In genomic region chr5:143334418-143335088, GRCm38 (mm10) we compare ENCODE assay signal across 14 mouse cellular contexts. TPM values are rescaled to one million over a fixed set of nuclear protein-coding genes. Genes with fewer than 3 reads are reported as not detected.
DNase-seq lines count a peak whose midpoint lies in the region; ATAC-seq and TF ChIP-seq lines count a peak whose summit lies in the region.
"Had no signal": no experiment of that assay in that cellular context is flagged by ENCODE, and none has a peak within 500 bp of the region (broad histone marks: within the 10 kb centered on the region; RNA-seq: fewer than 3 reads in every experiment).

No protein-coding gene starts in this region.

- no peak for TF ChIP-seq CTCF in thymus, adult 2 months (IDR thresholded peaks at IDR 0.05; ENCODE audit: borderline replicate concordance, control insufficient read depth, extremely low read depth, insufficient read depth, low read length, poor library complexity)

- no peak for TF ChIP-seq POLR2A in thymus, adult 2 months (IDR thresholded peaks at IDR 0.05; ENCODE audit: control insufficient read depth, extremely low read depth, insufficient read depth, low read length, poor library complexity)

- H3K4me1 ChIP-seq in hindbrain, embryonic 15.5 days (replicated peaks): peaks cover 7% of the 10 kb centered on the region
- peaks cover 7% of the 10 kb centered on the region for H3K4me1 ChIP-seq in hindbrain, embryonic 12.5 days
- H3K4me1 ChIP-seq in ES-E14 (ENCODE audit: control insufficient read depth in 2 of 2, insufficient read depth in 2 of 2, low read length in 2 of 2, poor library complexity in 1 of 2): peaks cover 2 to 5% of the 10 kb centered on the region in 2 experiments; a peak in 1 of 4 replicates
- 0 out of 2 replicates have a peak, but pooled peaks cover 4% of the 10 kb centered on the region for H3K4me1 ChIP-seq in thymus, adult 2 months (replicated peaks; ENCODE audit: control insufficient read depth, insufficient read depth, low read length)

- no peaks in the 10 kb centered on the region; the same call in 1 of the 2 replicates for H3K27me3 ChIP-seq in hindbrain, embryonic 15.5 days
- 0 out of 2 replicates have a peak, but pooled peaks cover 3% of the 10 kb centered on the region for H3K27me3 ChIP-seq in hindbrain, embryonic 12.5 days
- H3K27me3 ChIP-seq in thymus, adult 2 months (ENCODE audit: control insufficient read depth, insufficient read depth, low read length): no peaks in the 10 kb centered on the region
- H3K27me3 ChIP-seq: kidney, embryonic 15.5 days; limb, embryonic 13.5 days had no signal

- WGBS in hindbrain, embryonic 15.5 days: 62% methylated on average over 14 of the region's 14 CpGs
- WGBS in hindbrain, embryonic 12.5 days: 70% methylated on average over 14 of the region's 14 CpGs
- 30% methylated on average over 14 of the region's 14 CpGs for WGBS in thymus, adult 2 months

- no peak; the same call in 1 of the 2 replicates for ATAC-seq in hindbrain, embryonic 15.5 days (ENCODE audit: low FRiP score, low read depth)
- ATAC-seq in hindbrain, embryonic 12.5 days (ENCODE audit: low FRiP score): no peak
- ATAC-seq in megakaryocyte, adult 5-6 weeks (ENCODE audit: poor library complexity, severe bottlenecking): 0 out of 2 replicates have a peak, but pooled peaks have one; percentile 19

- no peaks in the 10 kb centered on the region for H3K36me3 ChIP-seq in hindbrain, embryonic 15.5 days
- no peaks in the 10 kb centered on the region for H3K36me3 ChIP-seq in hindbrain, embryonic 12.5 days
- no peaks in the 10 kb centered on the region for H3K36me3 ChIP-seq in ES-E14 (ENCODE audit: control insufficient read depth, insufficient read depth, low read length, poor library complexity, severe bottlenecking)
- H3K36me3 ChIP-seq in thymus, adult 2 months (ENCODE audit: control insufficient read depth, insufficient read depth, low read length): no peaks in the 10 kb centered on the region
- H3K36me3 ChIP-seq: heart, embryonic 10.5 days; kidney, embryonic 15.5 days; limb, embryonic 13.5 days had no signal

- H3K4me3 ChIP-seq in hindbrain, embryonic 15.5 days: no peak overlapping the region
- no peak overlapping the region for H3K4me3 ChIP-seq in hindbrain, embryonic 12.5 days
- no peak overlapping the region for H3K4me3 ChIP-seq in ES-E14 (ENCODE audit: insufficient read depth in 1 of 2, low read depth in 1 of 2, low read length in 2 of 2, poor library complexity in 1 of 2, severe bottlenecking in 1 of 2)
- no peak overlapping the region for H3K4me3 ChIP-seq in thymus, adult 2 months (ENCODE audit: control insufficient read depth, insufficient read depth, low read length)
- H3K4me3 ChIP-seq: heart, embryonic 10.5 days; kidney, embryonic 15.5 days; limb, embryonic 13.5 days had no signal

- no peaks in the 10 kb centered on the region for H3K9me3 ChIP-seq in hindbrain, embryonic 15.5 days
- H3K9me3 ChIP-seq in hindbrain, embryonic 12.5 days (replicated peaks): no peaks in the 10 kb centered on the region
- H3K9me3 ChIP-seq in ES-E14 (ENCODE audit: control insufficient read depth, insufficient read depth, low read depth, low read length): no peaks in the 10 kb centered on the region
- H3K9me3 ChIP-seq: heart, embryonic 10.5 days; kidney, embryonic 15.5 days; limb, embryonic 13.5 days had no signal

- DNase-seq in 416B (ENCODE audit: low read depth): peak; percentile 43
- no peak for DNase-seq in ES-E14 (ENCODE audit: low read depth, low spot score)
- DNase-seq in frontal cortex, postnatal 25 days (ENCODE audit: low spot score in 2 of 2): no peak
- no peak for DNase-seq in thymus, adult 2 months
- DNase-seq: gastrocnemius, postnatal 25 days had no signal

- H3K4me2 ChIP-seq in hindbrain, embryonic 15.5 days: peak overlapping the region; percentile 22; the same call in 1 of the 2 replicates
- no peak overlapping the region for H3K4me2 ChIP-seq in hindbrain, embryonic 12.5 days (replicated peaks)

- H3K9ac ChIP-seq in hindbrain, embryonic 15.5 days: no peak overlapping the region
- no peak overlapping the region for H3K9ac ChIP-seq in hindbrain, embryonic 12.5 days
- H3K9ac ChIP-seq in ES-E14 (ENCODE audit: insufficient read depth, low read depth, low read length, poor library complexity, severe bottlenecking): no peak overlapping the region
- H3K9ac ChIP-seq: kidney, embryonic 15.5 days; limb, embryonic 13.5 days had no signal

- no peak overlapping the region for H3K27ac ChIP-seq in hindbrain, embryonic 15.5 days (replicated peaks)
- H3K27ac ChIP-seq in hindbrain, embryonic 12.5 days: no peak overlapping the region
- H3K27ac ChIP-seq in ES-E14 (ENCODE audit: insufficient read depth, low read depth, low read length, poor library complexity, severe bottlenecking): no peak overlapping the region
- H3K27ac ChIP-seq in thymus, adult 2 months (ENCODE audit: control insufficient read depth, insufficient read depth, low read length): no peak overlapping the region
- H3K27ac ChIP-seq: heart, embryonic 10.5 days; kidney, embryonic 15.5 days; limb, embryonic 13.5 days; macrophage had no signal

- in situ Hi-C loops in ES-E14 (cut with MboI; ENCODE audit: low sequenced_read_pairs in 2 of 2, unreplicated experiment in 2 of 2): no loop called here

TF ChIP-seq in ES-E14, 5 proteins besides CTCF, POLR2A, EP300 and RAD21:
- TF ChIP-seq HCFC1 (IDR thresholded peaks at IDR 0.05; ENCODE audit: borderline replicate concordance, insufficient read depth, low read length) (no peak), MAFK (IDR thresholded peaks at IDR 0.05; ENCODE audit: insufficient read depth, low read depth, low read length) (peak; percentile 76)

RNA-seq across cellular contexts. Expression of gene Zdhhc4, which starts 5.5 kb away (rescaled TPM):
- 66.1 and 69.8 TPM in 2 replicates for polyA plus RNA-seq in hindbrain, embryonic 15.5 days (2015; fragmentation: Nextera tagmentation; extraction: Ambion mirVana)
- 75.3 and 79.6 TPM in 2 replicates for polyA plus RNA-seq in hindbrain, embryonic 12.5 days (2016; fragmentation: Nextera tagmentation; extraction: Ambion mirVana)
- 27.7 and 29.3 TPM in 2 replicates for total RNA-seq in ES-E14 (2012; rRNA removed)
- 48.5 and 55.0 TPM in 2 replicates for total RNA-seq in megakaryocyte, adult 5-6 weeks (2015)
- 22.3 and 24.6 TPM in 2 replicates for total RNA-seq in megakaryocyte, adult 5-6 weeks (2017)
- 117 and 118 TPM in 2 replicates for polyA plus RNA-seq in thymus, adult 2 months (2012; rRNA removed)

RNA-seq across cellular contexts. Expression of gene E130309D02Rik, which starts 19.4 kb away (rescaled TPM):
- polyA plus RNA-seq in hindbrain, embryonic 15.5 days (2015; fragmentation: Nextera tagmentation; extraction: Ambion mirVana): 31.7 and 32.7 TPM in 2 replicates
- polyA plus RNA-seq in hindbrain, embryonic 12.5 days (2016; fragmentation: Nextera tagmentation; extraction: Ambion mirVana): 48.0 and 55.2 TPM in 2 replicates
- 17.9 and 20.2 TPM in 2 replicates for total RNA-seq in ES-E14 (2012; rRNA removed)
- 22.4 TPM in 2 replicates for total RNA-seq in megakaryocyte, adult 5-6 weeks (2015)
- 10.2 and 13.7 TPM in 2 replicates for total RNA-seq in megakaryocyte, adult 5-6 weeks (2017)
- polyA plus RNA-seq in thymus, adult 2 months (2012; rRNA removed): 65.3 and 83.7 TPM in 2 replicates

RNA-seq across cellular contexts. Expression of gene Grid2ip, which starts 22.6 kb away (rescaled TPM):
- 0.47 and 0.48 TPM in 2 replicates for polyA plus RNA-seq in hindbrain, embryonic 15.5 days (2015; fragmentation: Nextera tagmentation; extraction: Ambion mirVana)
- polyA plus RNA-seq in hindbrain, embryonic 12.5 days (2016; fragmentation: Nextera tagmentation; extraction: Ambion mirVana): 0.08 and 0.95 TPM in 2 replicates
- total RNA-seq in ES-E14 (2012; rRNA removed): 0.16 and 0.58 TPM in 2 replicates
- total RNA-seq in megakaryocyte, adult 5-6 weeks (2015): not detected in 2 replicates
- total RNA-seq in megakaryocyte, adult 5-6 weeks (2017): not detected in 2 replicates
- 0.06 and 0.26 TPM in 2 replicates for polyA plus RNA-seq in thymus, adult 2 months (2012; rRNA removed)
- total RNA-seq: gastrocnemius, postnatal 25 days; hematopoietic stem cell, adult 5-6 weeks; neutrophil, adult 5-6 weeks had no signal
- polyA plus RNA-seq: macrophage had no signal

RNA-seq across cellular contexts. Expression of gene Zfp853, which starts 41.1 kb away (rescaled TPM):
- 0.27 and 0.31 TPM in 2 replicates for polyA plus RNA-seq in hindbrain, embryonic 15.5 days (2015; fragmentation: Nextera tagmentation; extraction: Ambion mirVana)
- polyA plus RNA-seq in hindbrain, embryonic 12.5 days (2016; fragmentation: Nextera tagmentation; extraction: Ambion mirVana): not detected in 2 replicates
- total RNA-seq in ES-E14 (2012; rRNA removed): 0.67 and 0.69 TPM in 2 replicates
- total RNA-seq in megakaryocyte, adult 5-6 weeks (2015): 0.09 TPM in 1 of 2 replicates, not detected in the other
- not detected in 2 replicates for total RNA-seq in megakaryocyte, adult 5-6 weeks (2017)
- polyA plus RNA-seq in thymus, adult 2 months (2012; rRNA removed): 0.96 and 1.0 TPM in 2 replicates
- total RNA-seq: hematopoietic stem cell, adult 5-6 weeks; neutrophil, adult 5-6 weeks had no signal
- polyA plus RNA-seq: heart, embryonic 10.5 days; macrophage had no signal
